Mouse (Mus musculus): ENCODE measurements at regions not wholly inside any gene's neighbourhood (a gene's known extent, or its start where the extent isn't known, plus 50 kb on each side); places are given as distances from the start of the nearest gene placed in this dataset.

GRCm38 (mm10) chr7:136710653-136711052 is 183.8 kb upstream of the Mgmt start:
- no peak overlapping the region for H3K4me3 ChIP-seq
- no peak overlapping the region for H3K27ac ChIP-seq (replicated peaks)
- H3K36me3 ChIP-seq = no peaks in the 10 kb centered on the region
- 72% methylated on average over 3 of the region's 3 CpGs for WGBS
- no peaks in the 10 kb centered on the region for H3K9me3 ChIP-seq (replicated peaks)
- H3K4me1 ChIP-seq = 0 out of 2 replicates have a peak, but pooled peaks cover 3% of the 10 kb centered on the region
- no peaks in the 10 kb centered on the region for H3K27me3 ChIP-seq (ENCODE audit: low read depth, poor library complexity, severe bottlenecking)
- no peak for DNase-seq (ENCODE audit: low spot score)

- 84% methylated on average over 16 of the region's 16 CpGs for WGBS
- no peak for DNase-seq (ENCODE audit: low spot score)
- no peaks in the 10 kb centered on the region for H3K27me3 ChIP-seq (ENCODE audit: low read depth, poor library complexity, severe bottlenecking)
- H3K4me1 ChIP-seq = 0 out of 2 replicates have a peak, but pooled peaks cover 1% of the 10 kb centered on the region
- H3K27ac ChIP-seq (replicated peaks) = no peak overlapping the region
- H3K4me3 ChIP-seq = no peak overlapping the region
- no peaks in the 10 kb centered on the region for H3K36me3 ChIP-seq
- no peaks in the 10 kb centered on the region for H3K9me3 ChIP-seq (replicated peaks)
These were observed 181.3 kb upstream of the Mgmt start for GRCm38 (mm10) chr7:136712962-136713640.

- no peak overlapping the region for H3K27ac ChIP-seq (replicated peaks)
- no peak for DNase-seq (ENCODE audit: low spot score)
- no peaks in the 10 kb centered on the region for H3K9me3 ChIP-seq (replicated peaks)
- no peak overlapping the region for H3K4me3 ChIP-seq
- H3K36me3 ChIP-seq = no peaks in the 10 kb centered on the region
- 0 out of 2 replicates have a peak, but pooled peaks cover 3% of the 10 kb centered on the region for H3K4me1 ChIP-seq
- no peaks in the 10 kb centered on the region for H3K27me3 ChIP-seq (ENCODE audit: low read depth, poor library complexity, severe bottlenecking)
- 83% methylated on average over 1 of the region's 1 CpGs for WGBS
These were observed 166.6 kb upstream of the Mgmt start for GRCm38 (mm10) chr7:136727628-136728402.

- 91% methylated on average over 2 of the region's 2 CpGs for WGBS
- Histone ChIP-seq H3K9me3 (replicated peaks) (no peaks in the 10 kb centered on the region), H3K27me3 (ENCODE audit: low read depth, poor library complexity, severe bottlenecking) (no peaks in the 10 kb centered on the region), H3K27ac (replicated peaks) (no peak overlapping the region), H3K4me1 (peaks cover 10% of the 10 kb centered on the region), H3K4me3 (no peak overlapping the region), H3K36me3 (no peaks in the 10 kb centered on the region)
- no peak for DNase-seq (ENCODE audit: low spot score)
These were observed 152.2 kb upstream of the Mgmt start for GRCm38 (mm10) chr7:136742171-136742570.

GRCm38 (mm10) chr7:136745412-136745811 is 149.0 kb upstream of the Mgmt start:
- H3K4me1 ChIP-seq = peaks cover 8% of the 10 kb centered on the region
- H3K27me3 ChIP-seq (ENCODE audit: low read depth, poor library complexity, severe bottlenecking) = no peaks in the 10 kb centered on the region
- H3K27ac ChIP-seq (replicated peaks) = no peak overlapping the region
- WGBS = 86% methylated on average over 8 of the region's 8 CpGs
- no peak overlapping the region for H3K4me3 ChIP-seq
- H3K36me3 ChIP-seq = no peaks in the 10 kb centered on the region
- H3K9me3 ChIP-seq (replicated peaks) = no peaks in the 10 kb centered on the region
- no peak for DNase-seq (ENCODE audit: low spot score)

- H3K27me3 ChIP-seq (ENCODE audit: low read depth, poor library complexity, severe bottlenecking) = no peaks in the 10 kb centered on the region
- H3K4me1 ChIP-seq = peaks cover 6% of the 10 kb centered on the region
- WGBS = 88% methylated on average over 4 of the region's 4 CpGs
- no peak overlapping the region for H3K4me3 ChIP-seq
- no peak for DNase-seq (ENCODE audit: low spot score)
- no peaks in the 10 kb centered on the region for H3K36me3 ChIP-seq
- H3K27ac ChIP-seq (replicated peaks) = no peak overlapping the region
- H3K9me3 ChIP-seq (replicated peaks) = no peaks in the 10 kb centered on the region
These were observed 142.9 kb upstream of the Mgmt start for GRCm38 (mm10) chr7:136751477-136751876.

- Histone ChIP-seq H3K27me3 (ENCODE audit: low read depth, poor library complexity, severe bottlenecking) (no peaks in the 10 kb centered on the region), H3K4me3 (no peak overlapping the region), H3K9me3 (replicated peaks) (no peaks in the 10 kb centered on the region), H3K27ac (replicated peaks) (no peak overlapping the region), H3K36me3 (no peaks in the 10 kb centered on the region), H3K4me1 (no peaks in the 10 kb centered on the region)
- no peak for DNase-seq (ENCODE audit: low spot score)
- 91% methylated on average over 6 of the region's 6 CpGs for WGBS
These were observed 139.6 kb upstream of the Mgmt start for GRCm38 (mm10) chr7:136754821-136755220.

- 51% methylated on average over 7 of the region's 7 CpGs for WGBS
- DNase-seq (ENCODE audit: low spot score) = no peak
- peaks cover 12% of the 10 kb centered on the region for H3K4me1 ChIP-seq
- no peaks in the 10 kb centered on the region for H3K9me3 ChIP-seq (replicated peaks)
- H3K27ac ChIP-seq (replicated peaks) = no peak overlapping the region
- H3K36me3 ChIP-seq = no peaks in the 10 kb centered on the region
- no peaks in the 10 kb centered on the region for H3K27me3 ChIP-seq (ENCODE audit: low read depth, poor library complexity, severe bottlenecking)
- H3K4me3 ChIP-seq = no peak overlapping the region
These were observed 129.4 kb upstream of the Mgmt start for GRCm38 (mm10) chr7:136765026-136765425.

GRCm38 (mm10) chr7:136767231-136767630 is 127.2 kb upstream of the Mgmt start:
- H3K27ac ChIP-seq (replicated peaks) = no peak overlapping the region
- no peak overlapping the region for H3K4me3 ChIP-seq
- no peaks in the 10 kb centered on the region for H3K27me3 ChIP-seq (ENCODE audit: low read depth, poor library complexity, severe bottlenecking)
- DNase-seq (ENCODE audit: low spot score) = no peak
- WGBS = 62% methylated on average over 9 of the region's 9 CpGs
- H3K36me3 ChIP-seq = no peaks in the 10 kb centered on the region
- peaks cover 9% of the 10 kb centered on the region for H3K4me1 ChIP-seq
- no peaks in the 10 kb centered on the region for H3K9me3 ChIP-seq (replicated peaks)

- Histone ChIP-seq H3K4me1 (no peaks in the 10 kb centered on the region), H3K27me3 (ENCODE audit: low read depth, poor library complexity, severe bottlenecking) (no peaks in the 10 kb centered on the region)
- WGBS = 91% methylated on average over 11 of the region's 11 CpGs
These were observed 113.7 kb upstream of the Mgmt start for GRCm38 (mm10) chr7:136780708-136781107.

GRCm38 (mm10) chr7:136791162-136791561 is 103.3 kb upstream of the Mgmt start:
- WGBS = 91% methylated on average over 2 of the region's 2 CpGs

More at GRCm38 (mm10) chr7:136780708-136781107, 113.7 kb upstream of the Mgmt start:
- H3K9me3 ChIP-seq (replicated peaks) = no peaks in the 10 kb centered on the region
- H3K27ac ChIP-seq (replicated peaks) = no peak overlapping the region
- H3K4me3 ChIP-seq = no peak overlapping the region
- no peak for DNase-seq (ENCODE audit: low spot score)
- no peaks in the 10 kb centered on the region for H3K36me3 ChIP-seq

GRCm38 (mm10) chr7:136792131-136792530 is 102.3 kb upstream of the Mgmt start:
- WGBS = 79% methylated on average over 5 of the region's 5 CpGs

More at GRCm38 (mm10) chr7:136791162-136791561, 103.3 kb upstream of the Mgmt start:
- Histone ChIP-seq H3K4me3 (no peak overlapping the region), H3K27ac (replicated peaks) (no peak overlapping the region), H3K4me1 (peaks cover 7% of the 10 kb centered on the region; the same call in 1 of the 2 replicates), H3K27me3 (ENCODE audit: low read depth, poor library complexity, severe bottlenecking) (no peaks in the 10 kb centered on the region), H3K36me3 (no peaks in the 10 kb centered on the region), H3K9me3 (replicated peaks) (no peaks in the 10 kb centered on the region)
- DNase-seq (ENCODE audit: low spot score) = no peak

GRCm38 (mm10) chr7:136796415-136796814 is 98.0 kb upstream of the Mgmt start:
- H3K27ac ChIP-seq (replicated peaks) = no peak overlapping the region
- no peak overlapping the region for H3K4me3 ChIP-seq
- H3K27me3 ChIP-seq (ENCODE audit: low read depth, poor library complexity, severe bottlenecking) = peaks cover 14% of the 10 kb centered on the region
- no peaks in the 10 kb centered on the region for H3K36me3 ChIP-seq
- H3K9me3 ChIP-seq (replicated peaks) = no peaks in the 10 kb centered on the region
- peaks cover 19% of the 10 kb centered on the region for H3K4me1 ChIP-seq
- DNase-seq (ENCODE audit: low spot score) = no peak

More at GRCm38 (mm10) chr7:136792131-136792530, 102.3 kb upstream of the Mgmt start:
- Histone ChIP-seq H3K4me3 (no peak overlapping the region), H3K36me3 (no peaks in the 10 kb centered on the region), H3K9me3 (replicated peaks) (no peaks in the 10 kb centered on the region), H3K4me1 (peaks cover 10% of the 10 kb centered on the region), H3K27ac (replicated peaks) (no peak overlapping the region), H3K27me3 (ENCODE audit: low read depth, poor library complexity, severe bottlenecking) (no peaks in the 10 kb centered on the region)
- no peak for DNase-seq (ENCODE audit: low spot score)
